Mouse (Mus musculus) olfactory bulb, adult 2 months (tissue): ENCODE measurements at regions not wholly inside any gene's neighbourhood (a gene's known extent, or its start where the extent isn't known, plus 50 kb on each side); places are given as distances from the start of the nearest gene placed in this dataset.

Experiments
- H3K27ac ChIP-seq: fragments of 200-500 bp; 2 replicates; pipeline ENCODE4 v1.5.1; 2012; ENCODE audit warnings: low read depth, low read length; ENCODE audit not compliant: insufficient read depth
- H3K4me1 ChIP-seq: fragments of 200-500 bp; 2 replicates; pipeline ENCODE4 v1.6.1; 2012; ENCODE audit warnings: low read length; ENCODE audit not compliant: control insufficient read depth, insufficient read depth
- H3K4me3 ChIP-seq: fragments of 200-500 bp; 2 replicates; pipeline ENCODE4 v1.5.1; 2012; ENCODE audit warnings: mild to moderate bottlenecking, low read depth, low read length, moderate library complexity; ENCODE audit not compliant: insufficient read depth
- CTCF ChIP-seq: fragments of 200-500 bp; IDR thresholded peaks from 2 replicates; pipeline ENCODE4 v1.5.1; 2012; ENCODE audit warnings: low read depth, mild to moderate bottlenecking, low read length, moderate library complexity; ENCODE audit not compliant: insufficient read depth
- POLR2A ChIP-seq: fragments of 200-500 bp; IDR thresholded peaks from 2 replicates; pipeline ENCODE4 v1.6.1; 2012; ENCODE audit warnings: mild to moderate bottlenecking, low read depth, low read length, moderate library complexity; ENCODE audit not compliant: insufficient read depth
- WGBS: fragments of 180-500 bp; shearing (Covaris S2); methylation state at CpG from one replicate; pipeline ENCODE4 v1.1.7; 2018; 5-methylcytosine and 5-hydroxymethylcytosine counted together

GRCm38 (mm10) chr17:66224241-66224640, 100.9 kb downstream of the Ddx11 start:
- H3K4me1 ChIP-seq, result peaks cover 10% of the 10 kb centered on the region
- no peak overlapping the region for H3K27ac ChIP-seq
- WGBS, result 56% methylated on average over 7 of the region's 7 CpGs
- no peak overlapping the region for H3K4me3 ChIP-seq
- no peak for TF ChIP-seq POLR2A
- TF ChIP-seq CTCF, result no peak

- WGBS, result 87% methylated on average over 8 of the region's 8 CpGs
- no peak overlapping the region for H3K4me3 ChIP-seq
- TF ChIP-seq CTCF, result no peak
- no peak for TF ChIP-seq POLR2A
- no peak overlapping the region for H3K27ac ChIP-seq
- peaks cover 4% of the 10 kb centered on the region; the same call in 1 of the 2 replicates for H3K4me1 ChIP-seq
These were observed 109.1 kb downstream of the Ddx11 start for GRCm38 (mm10) chr17:66232391-66232790.

- H3K4me1 ChIP-seq, result peaks cover 4% of the 10 kb centered on the region; the same call in 1 of the 2 replicates
- TF ChIP-seq POLR2A (no peak), CTCF (no peak)
- H3K27ac ChIP-seq, result no peak overlapping the region
- no peak overlapping the region for H3K4me3 ChIP-seq
- 55% methylated on average over 18 of the region's 18 CpGs for WGBS
These were observed 109.6 kb downstream of the Ddx11 start for GRCm38 (mm10) chr17:66232891-66233421.

- Histone ChIP-seq H3K27ac (no peak overlapping the region), H3K4me3 (0 out of 2 replicates have a peak overlapping the region, but pooled peaks have one; percentile 13), H3K4me1 (peaks cover 6% of the 10 kb centered on the region; the same call in 1 of the 2 replicates)
- no peak for TF ChIP-seq CTCF
- no peak for TF ChIP-seq POLR2A
- 29% methylated on average over 12 of the region's 12 CpGs for WGBS
These were observed 110.2 kb downstream of the Ddx11 start for GRCm38 (mm10) chr17:66233451-66233951.

GRCm38 (mm10) chr17:66234432-66234831, 111.1 kb downstream of the Ddx11 start:
- TF ChIP-seq CTCF (no peak), POLR2A (no peak)
- no peak overlapping the region for H3K4me3 ChIP-seq
- no peak overlapping the region for H3K27ac ChIP-seq
- 83% methylated on average over 19 of the region's 19 CpGs for WGBS
- peaks cover 6% of the 10 kb centered on the region; the same call in 1 of the 2 replicates for H3K4me1 ChIP-seq

- WGBS, result 5% methylated on average over 19 of the region's 19 CpGs
- peaks cover 6% of the 10 kb centered on the region; the same call in 1 of the 2 replicates for H3K4me1 ChIP-seq
- TF ChIP-seq POLR2A (no peak), CTCF (peak; percentile 94)
- peak overlapping the region; percentile 21; the same call in 1 of the 2 replicates for H3K4me3 ChIP-seq
- no peak overlapping the region for H3K27ac ChIP-seq
These were observed 111.9 kb downstream of the Ddx11 start for GRCm38 (mm10) chr17:66235096-66235805.

- WGBS, result 80% methylated on average over 15 of the region's 15 CpGs
- H3K27ac ChIP-seq, result no peak overlapping the region
- no peak overlapping the region for H3K4me3 ChIP-seq
- peaks cover 6% of the 10 kb centered on the region; the same call in 1 of the 2 replicates for H3K4me1 ChIP-seq
- TF ChIP-seq POLR2A (no peak), CTCF (no peak)
These were observed 112.6 kb downstream of the Ddx11 start for GRCm38 (mm10) chr17:66235806-66236335.

GRCm38 (mm10) chr17:66241868-66242622, 118.7 kb downstream of the Ddx11 start:
- no peak overlapping the region for H3K4me3 ChIP-seq
- no peak overlapping the region for H3K27ac ChIP-seq
- TF ChIP-seq POLR2A, result no peak
- peaks cover 10% of the 10 kb centered on the region for H3K4me1 ChIP-seq
- 60% methylated on average over 9 of the region's 9 CpGs for WGBS

- Histone ChIP-seq H3K4me1 (peaks cover 8% of the 10 kb centered on the region), H3K27ac (no peak overlapping the region), H3K4me3 (no peak overlapping the region)
- no peak for TF ChIP-seq POLR2A
- TF ChIP-seq CTCF, result no peak
- WGBS, result 94% methylated on average over 14 of the region's 14 CpGs
These were observed 120.9 kb downstream of the Ddx11 start for GRCm38 (mm10) chr17:66244183-66244582.
